Mouse (Mus musculus) limb, embryonic 11.5 days (tissue): ENCODE results near the gene Nr2e1. TPM values are rescaled to one million over a fixed set of nuclear protein-coding genes. Genes with fewer than 3 reads are reported as not detected.
A peak's percentile ranks its signal among the peaks of the same experiment; 100 is the strongest.

ENCODE experiments used
- ATAC-seq: fragments of 200-750 bp; cut with Nextera tagmentation; 2 replicates; pipeline ENCODE4 v1.8.0; 2017; ENCODE audit warnings: low read depth; ENCODE audit not compliant: insufficient number of reproducible peaks, low FRiP score, low TSS enrichment
- DNase-seq: peaks from one replicate; pipeline ENCODE4 v3.0.0-alpha.2; 2015; ENCODE audit warnings: low spot score
- H3K27ac ChIP-seq: fragments of 300-500 bp; sonication (generic); replicated peaks from 2 replicates; pipeline ENCODE4 v1.5.1; 2014; ENCODE audit warnings: low read depth, mild to moderate bottlenecking, low read length
- H3K27me3 ChIP-seq: fragments of 300-500 bp; sonication (generic); 2 replicates; pipeline ENCODE4 v1.6.1; 2014; ENCODE audit warnings: mild to moderate bottlenecking, low read length, mixed read lengths; ENCODE audit not compliant: control insufficient read depth, insufficient read depth
- H3K36me3 ChIP-seq: fragments of 300-500 bp; sonication (generic); 2 replicates; pipeline ENCODE4 v1.6.1; 2014; ENCODE audit warnings: mild to moderate bottlenecking, low read length, moderate library complexity, mixed read lengths; ENCODE audit not compliant: control insufficient read depth, insufficient read depth
- H3K4me1 ChIP-seq: fragments of 300-500 bp; sonication (generic); 2 replicates; pipeline ENCODE4 v1.6.1; 2014; ENCODE audit warnings: low read length, mixed read lengths; ENCODE audit not compliant: control insufficient read depth, insufficient read depth
- H3K4me2 ChIP-seq: fragments of 300-500 bp; sonication (generic); 2 replicates; pipeline ENCODE4 v1.6.1; 2014; ENCODE audit warnings: low read depth, mild to moderate bottlenecking, moderate library complexity; ENCODE audit not compliant: severe bottlenecking
- H3K4me3 ChIP-seq: fragments of 300-500 bp; sonication (generic); 2 replicates; pipeline ENCODE4 v1.5.1; 2014; ENCODE audit warnings: low read depth, low read length
- H3K9ac ChIP-seq: fragments of 300-500 bp; sonication (generic); 2 replicates; pipeline ENCODE4 v1.6.1; 2014; ENCODE audit warnings: mild to moderate bottlenecking, low read length
- H3K9me3 ChIP-seq: fragments of 300-500 bp; sonication (generic); 2 replicates; pipeline ENCODE4 v1.6.1; 2016; ENCODE audit warnings: low read length; ENCODE audit not compliant: control insufficient read depth
- WGBS: fragments of 180-500 bp; shearing (Covaris S2); extraction: QIAGEN DNeasy Blood & Tissue Kit; methylation state at CpG from one replicate; pipeline ENCODE4 v1.1.7; 2014; 5-methylcytosine and 5-hydroxymethylcytosine counted together
- polyA plus RNA-seq: library from polyadenylated mRNA; unstranded; fragments of >200 nt; fragmentation: Nextera tagmentation; extraction: Ambion mirVana; gene quantifications from 2 replicates; pipeline ENCODE4 v1.2.1, GENCODE M21; 2014

The Nr2e1 gene
- polyA plus RNA-seq, 1 experiment from 2014 or later, result not detected

GRCm38 (mm10) chr10:42578281-42578675 is 5.2 kb downstream of the Nr2e1 start:
- Histone ChIP-seq H3K36me3 (no peaks in the 10 kb centered on the region), H3K4me2 (no peak overlapping the region), H3K4me3 (no peak overlapping the region), H3K9ac (no peak overlapping the region), H3K27ac (no peak overlapping the region), H3K27me3 (peaks cover 91% of the 10 kb centered on the region), H3K9me3 (no peaks in the 10 kb centered on the region), H3K4me1 (peaks cover 17% of the 10 kb centered on the region)
- DNase-seq, result peak; percentile 50
- WGBS, result under 1% methylated on average over 15 of the region's 15 CpGs
- ATAC-seq, result no peak

GRCm38 (mm10) chr10:42577525-42578280 is 5.7 kb downstream of the Nr2e1 start:
- Histone ChIP-seq H3K9ac (no peak overlapping the region), H3K4me1 (peaks cover 15% of the 10 kb centered on the region), H3K4me2 (no peak overlapping the region), H3K36me3 (no peaks in the 10 kb centered on the region), H3K9me3 (no peaks in the 10 kb centered on the region), H3K27ac (no peak overlapping the region), H3K4me3 (no peak overlapping the region), H3K27me3 (peaks cover 91% of the 10 kb centered on the region)
- WGBS, result 4% methylated on average over 15 of the region's 15 CpGs
- ATAC-seq (no peak), DNase-seq (peak; percentile 24)

DNA sequence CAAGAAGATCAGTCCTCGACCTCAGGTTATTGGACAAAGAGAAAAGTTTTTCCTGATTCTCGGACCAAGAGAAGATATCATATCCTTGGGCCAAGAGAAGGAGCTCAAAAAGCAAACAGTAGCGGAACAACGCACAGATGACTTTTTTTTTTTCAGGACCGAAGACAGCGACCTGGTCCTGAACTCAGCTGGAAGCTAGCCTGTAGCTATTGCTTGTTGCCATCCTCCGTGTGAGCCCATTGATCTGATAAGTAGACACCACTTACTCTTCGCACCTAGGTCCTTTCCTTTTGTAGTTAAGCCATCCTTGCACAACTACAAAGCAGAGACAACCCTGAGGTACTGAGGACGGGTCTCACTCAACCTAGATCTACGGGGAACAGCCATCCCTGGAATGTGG is 8.8 kb downstream of the Nr2e1 start:
- Histone ChIP-seq H3K27ac (no peak overlapping the region), H3K36me3 (no peaks in the 10 kb centered on the region), H3K4me3 (no peak overlapping the region), H3K27me3 (peaks cover 93% of the 10 kb centered on the region), H3K9me3 (no peaks in the 10 kb centered on the region), H3K9ac (no peak overlapping the region), H3K4me1 (peaks cover under 1% of the 10 kb centered on the region; the same call in 1 of the 2 replicates), H3K4me2 (no peak overlapping the region)
- ATAC-seq (no peak), DNase-seq (peak; percentile 55)
- 2% methylated on average over 10 of the region's 10 CpGs for WGBS

DNA sequence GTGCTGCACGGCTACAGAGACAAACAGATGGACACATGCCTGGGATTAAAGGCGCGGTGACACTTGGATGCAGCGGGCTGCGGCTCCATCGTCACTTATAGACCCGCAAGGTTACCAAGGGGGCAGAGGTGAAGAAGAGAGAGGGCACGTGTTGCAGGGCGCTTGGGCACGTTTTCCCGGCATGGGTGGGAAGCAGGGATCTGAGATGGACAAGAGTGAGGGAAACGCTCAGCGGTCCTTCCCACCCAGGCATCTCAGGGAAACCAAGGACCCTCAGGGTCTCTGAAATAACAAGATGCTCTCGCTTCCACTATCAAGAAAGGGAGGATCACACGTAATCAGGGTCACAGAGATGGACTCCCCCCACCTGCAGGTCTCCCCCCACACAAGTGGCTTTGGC is 10.5 kb downstream of the Nr2e1 start:
- DNase-seq (no peak), ATAC-seq (no peak)
- Histone ChIP-seq H3K4me1 (no peaks in the 10 kb centered on the region), H3K9me3 (no peaks in the 10 kb centered on the region), H3K9ac (no peak overlapping the region), H3K27ac (no peak overlapping the region), H3K27me3 (peaks cover 85% of the 10 kb centered on the region), H3K4me2 (no peak overlapping the region), H3K4me3 (no peak overlapping the region), H3K36me3 (no peaks in the 10 kb centered on the region)
- 2% methylated on average over 15 of the region's 15 CpGs for WGBS

GRCm38 (mm10) chr10:42572567-42572966 is 10.9 kb downstream of the Nr2e1 start:
- no peak for ATAC-seq
- no peak for DNase-seq
- Histone ChIP-seq H3K4me1 (no peaks in the 10 kb centered on the region), H3K9ac (no peak overlapping the region), H3K27me3 (peaks cover 83% of the 10 kb centered on the region), H3K4me2 (no peak overlapping the region), H3K27ac (no peak overlapping the region), H3K4me3 (no peak overlapping the region), H3K9me3 (no peaks in the 10 kb centered on the region), H3K36me3 (no peaks in the 10 kb centered on the region)
- WGBS, result 2% methylated on average over 20 of the region's 20 CpGs

GRCm38 (mm10) chr10:42562272-42562671 is 21.2 kb downstream of the Nr2e1 start:
- H3K36me3 ChIP-seq, result no peaks in the 10 kb centered on the region
- H3K9me3 ChIP-seq, result no peaks in the 10 kb centered on the region
- DNase-seq (peak; percentile 87), ATAC-seq (no peak)
- 1% methylated on average over 12 of the region's 12 CpGs for WGBS
- H3K27ac ChIP-seq, result no peak overlapping the region
- H3K4me3 ChIP-seq, result no peak overlapping the region
- no peak overlapping the region for H3K4me2 ChIP-seq
- peaks cover 14% of the 10 kb centered on the region; the same call in 1 of the 2 replicates for H3K27me3 ChIP-seq
- H3K9ac ChIP-seq, result no peak overlapping the region
- no peaks in the 10 kb centered on the region for H3K4me1 ChIP-seq

- no peaks in the 10 kb centered on the region for H3K36me3 ChIP-seq
- no peaks in the 10 kb centered on the region for H3K27me3 ChIP-seq
These were observed 23.7 kb downstream of the Nr2e1 start for GRCm38 (mm10) chr10:42559581-42560200.

DNA sequence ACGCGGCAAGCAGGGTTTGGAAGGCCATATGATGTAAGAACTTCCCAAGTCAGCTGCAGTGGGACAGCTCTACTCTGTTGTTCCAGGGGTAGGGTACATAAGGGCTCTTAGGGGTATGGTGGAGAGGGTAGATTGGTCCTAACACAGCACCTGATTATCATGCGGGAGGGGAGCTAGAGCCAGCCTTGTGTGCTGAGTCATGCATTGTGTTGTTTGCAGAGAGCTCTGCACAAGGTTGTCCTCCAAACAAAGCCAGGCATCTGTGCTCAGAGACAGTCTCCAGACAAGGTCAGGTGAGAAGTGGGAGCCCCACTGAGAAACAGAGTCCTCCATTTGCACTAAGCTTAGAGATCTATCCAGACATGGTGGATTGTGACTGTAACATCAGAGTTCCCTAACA is 36.9 kb downstream of the Nr2e1 start:
- no peak overlapping the region for H3K4me2 ChIP-seq

More at GRCm38 (mm10) chr10:42559581-42560200, 23.7 kb downstream of the Nr2e1 start:
- H3K4me3 ChIP-seq, result no peak overlapping the region
- H3K9ac ChIP-seq, result no peak overlapping the region
- H3K4me1 ChIP-seq, result no peaks in the 10 kb centered on the region
- H3K9me3 ChIP-seq, result no peaks in the 10 kb centered on the region
- no peak overlapping the region for H3K27ac ChIP-seq
- DNase-seq, result no peak
- WGBS, result 77% methylated on average over 5 of the region's 5 CpGs
- no peak for ATAC-seq
- no peak overlapping the region for H3K4me2 ChIP-seq

More for the DNA sequence above, 36.9 kb downstream of the Nr2e1 start:
- H3K4me1 ChIP-seq, result no peaks in the 10 kb centered on the region
- H3K36me3 ChIP-seq, result no peaks in the 10 kb centered on the region
- no peak overlapping the region for H3K27ac ChIP-seq
- no peaks in the 10 kb centered on the region for H3K9me3 ChIP-seq
- H3K9ac ChIP-seq, result no peak overlapping the region
- 94% methylated on average over 3 of the region's 3 CpGs for WGBS
- no peak for DNase-seq
- no peak for ATAC-seq
- no peaks in the 10 kb centered on the region for H3K27me3 ChIP-seq
- H3K4me3 ChIP-seq, result no peak overlapping the region
